Mouse (Mus musculus) MEL (cell line): ENCODE results near the gene Nt5dc2. TPM values are rescaled to one million over a fixed set of nuclear protein-coding genes. Genes with fewer than 3 reads are reported as not detected.

Source experiments
- DNase-seq: peaks from one replicate; pipeline ENCODE4 v3.0.0; 2011; ENCODE audit warnings: low read depth, low spot score
- H3K27ac ChIP-seq: 2 replicates; pipeline ENCODE4 v1.5.1; 2012; ENCODE audit warnings: low read depth, mild to moderate bottlenecking, control low read depth, low read length, moderate library complexity; ENCODE audit not compliant: control insufficient read depth
- H3K27me3 ChIP-seq, 2 experiments: fragments of 150-350 bp in 1 of 2; sonication (generic) in 1 of 2; 2 replicates each; pipeline ENCODE4 v1.6.1; 2012; ENCODE audit warnings: low read length in 2 of 2, mild to moderate bottlenecking in 2 of 2, improper control_type of control experiment in 1 of 2, moderate library complexity in 1 of 2; ENCODE audit not compliant: insufficient read depth in 2 of 2, control insufficient read depth in 1 of 2
- H3K36me3 ChIP-seq, 2 experiments: 2 replicates each; pipeline ENCODE4 v1.6.1; 2012 to 2014; ENCODE audit warnings: low read length in 2 of 2, improper control_type of control experiment in 1 of 2, inconsistent platforms in 1 of 2, mild to moderate bottlenecking in 1 of 2; ENCODE audit not compliant: insufficient read depth in 2 of 2, control insufficient read depth in 1 of 2
- H3K4me1 ChIP-seq, 2 experiments: fragments of 150-350 bp in 1 of 2; sonication (generic) in 1 of 2; 2 replicates each; pipeline ENCODE4 v1.6.1; 2012; ENCODE audit warnings: low read length in 2 of 2, improper control_type of control experiment in 1 of 2, mild to moderate bottlenecking in 1 of 2; ENCODE audit not compliant: insufficient read depth in 2 of 2, control insufficient read depth in 1 of 2
- H3K4me3 ChIP-seq, 2 experiments: fragments of 150-350 bp in 1 of 2; sonication (generic) in 1 of 2; 2 replicates each; pipeline ENCODE4 v1.5.1; 2012; ENCODE audit warnings: low read depth in 2 of 2, low read length in 2 of 2, mild to moderate bottlenecking in 2 of 2, moderate library complexity in 2 of 2, control low read depth in 1 of 2, improper control_type of control experiment in 1 of 2; ENCODE audit not compliant: control insufficient read depth in 1 of 2, insufficient read depth in 1 of 2
- H3K79me2 ChIP-seq: 2 replicates; pipeline ENCODE4 v1.6.1; 2012; ENCODE audit warnings: mild to moderate bottlenecking, low read length, moderate library complexity; ENCODE audit not compliant: control insufficient read depth, poor library complexity, insufficient read depth
- H3K9ac ChIP-seq: 2 replicates; pipeline ENCODE4 v1.6.1; 2012; ENCODE audit warnings: low read depth, mild to moderate bottlenecking, control low read depth, low read length, moderate library complexity; ENCODE audit not compliant: control insufficient read depth, poor library complexity, severe bottlenecking
- H3K9me3 ChIP-seq: fragments of 150-350 bp; sonication (generic); replicated peaks from 2 replicates; pipeline ENCODE4 v1.6.1; 2012; ENCODE audit warnings: mild to moderate bottlenecking, low read length, improper control_type of control experiment, moderate library complexity; ENCODE audit not compliant: insufficient read depth
- BHLHE40 ChIP-seq: IDR thresholded peaks from 2 replicates; pipeline ENCODE4 v1.6.1; 2012; ENCODE audit warnings: low read depth, mild to moderate bottlenecking, inconsistent platforms, low read length, improper control_type of control experiment, borderline replicate concordance
- CTCF ChIP-seq, 3 experiments: IDR thresholded peaks in 2 of 3; conservative IDR thresholded peaks in 1 of 3; 2 replicates each; pipeline ENCODE4 v1.5.1; 2011 to 2012; ENCODE audit warnings: low read length in 3 of 3, low read depth in 2 of 3, mild to moderate bottlenecking in 2 of 3, improper control_type of control experiment in 1 of 3, inconsistent platforms in 1 of 3, mixed read lengths in 1 of 3, moderate library complexity in 1 of 3; ENCODE audit not compliant: control insufficient read depth in 1 of 3, insufficient read depth in 1 of 3, poor library complexity in 1 of 3, severe bottlenecking in 1 of 3
- EP300 ChIP-seq, 2 experiments: IDR thresholded peaks; 2 replicates each; pipeline ENCODE4 v1.6.1; 2011; ENCODE audit warnings: improper control_type of control experiment in 2 of 2, low read length in 2 of 2, low read depth in 1 of 2, mild to moderate bottlenecking in 1 of 2
- GABPA ChIP-seq: IDR thresholded peaks from 2 replicates; pipeline ENCODE4 v1.6.1; 2012; ENCODE audit warnings: low read depth, mild to moderate bottlenecking, inconsistent platforms, low read length, improper control_type of control experiment, moderate library complexity
- GATA1 ChIP-seq: IDR thresholded peaks from 2 replicates; pipeline ENCODE4 v1.6.1; 2011; ENCODE audit warnings: low read depth, low read length, improper control_type of control experiment
- JUND ChIP-seq: IDR thresholded peaks from 2 replicates; pipeline ENCODE4 v1.6.1; 2011; ENCODE audit warnings: low read depth, mild to moderate bottlenecking, improper control_type of control experiment, low read length
- MAX ChIP-seq: IDR thresholded peaks from 2 replicates; pipeline ENCODE4 v1.6.1; 2011; ENCODE audit warnings: low read length, improper control_type of control experiment
- MAZ ChIP-seq: IDR thresholded peaks from 2 replicates; pipeline ENCODE4 v1.6.1; 2012; ENCODE audit warnings: low read depth, mild to moderate bottlenecking, inconsistent platforms, low read length, improper control_type of control experiment
- NRF1 ChIP-seq: IDR thresholded peaks from 2 replicates; pipeline ENCODE4 v1.6.1; 2014; ENCODE audit warnings: low read depth, mild to moderate bottlenecking, inconsistent platforms, low read length, improper control_type of control experiment, moderate library complexity; ENCODE audit not compliant: poor library complexity, insufficient read depth, severe bottlenecking
- POLR2AphosphoS5 ChIP-seq: IDR thresholded peaks from 2 replicates; pipeline ENCODE4 v1.6.1; 2012; ENCODE audit warnings: low read depth, borderline replicate concordance, mild to moderate bottlenecking, inconsistent platforms, low read length, moderate library complexity, mixed read lengths
- RAD21 ChIP-seq: IDR thresholded peaks from 2 replicates; pipeline ENCODE4 v1.6.1; 2011; ENCODE audit warnings: mild to moderate bottlenecking, low read depth, low read length, improper control_type of control experiment
- RCOR1 ChIP-seq: IDR thresholded peaks from 2 replicates; pipeline ENCODE4 v1.6.1; 2012; ENCODE audit warnings: low read depth, mild to moderate bottlenecking, inconsistent platforms, low read length, improper control_type of control experiment
- SIN3A ChIP-seq: IDR thresholded peaks from 2 replicates; pipeline ENCODE4 v1.6.1; 2012; ENCODE audit warnings: low read length, improper control_type of control experiment, inconsistent platforms
- SMC3 ChIP-seq: IDR thresholded peaks from 2 replicates; pipeline ENCODE4 v1.6.1; 2011; ENCODE audit warnings: low read depth, low read length, improper control_type of control experiment
- ZKSCAN1 ChIP-seq: IDR thresholded peaks from 2 replicates; pipeline ENCODE4 v1.6.1; 2012; ENCODE audit warnings: low read depth, mild to moderate bottlenecking, inconsistent platforms, low read length, improper control_type of control experiment, moderate library complexity
- ZMIZ1 ChIP-seq: IDR thresholded peaks from 2 replicates; pipeline ENCODE4 v1.6.1; 2012; ENCODE audit warnings: low read depth, mild to moderate bottlenecking, inconsistent platforms, low read length, improper control_type of control experiment, moderate library complexity
- ZNF384 ChIP-seq: IDR thresholded peaks from 2 replicates; pipeline ENCODE4 v1.6.1; 2012; ENCODE audit warnings: low read depth, mild to moderate bottlenecking, inconsistent platforms, low read length, improper control_type of control experiment
- polyA plus RNA-seq, 2 experiments: library from polyadenylated mRNA; stranded (reverse) in 1 of 2; unstranded in 1 of 2; fragments of >175 nt in 1 of 2; fragments of >200 nt in 1 of 2; gene quantifications; 2 replicates each; pipeline versions ENCODE4 v1.2.1 to v1.2.4; 2012; ENCODE audit warnings: low replicate concordance in 2 of 2, low read depth in 1 of 2; ENCODE audit not compliant: insufficient read length in 2 of 2, insufficient read depth in 1 of 2, missing spikeins in 1 of 2
- total RNA-seq: library from RNA; depleted of rRNA; stranded (reverse); fragments of 300-350 nt; gene quantifications from 2 replicates; pipeline ENCODE4 v1.2.3, GENCODE M21; 2012

The Nt5dc2 gene
- total and polyA plus RNA-seq, 3 experiments: 168 to 349 (median 291) TPM

DNA sequence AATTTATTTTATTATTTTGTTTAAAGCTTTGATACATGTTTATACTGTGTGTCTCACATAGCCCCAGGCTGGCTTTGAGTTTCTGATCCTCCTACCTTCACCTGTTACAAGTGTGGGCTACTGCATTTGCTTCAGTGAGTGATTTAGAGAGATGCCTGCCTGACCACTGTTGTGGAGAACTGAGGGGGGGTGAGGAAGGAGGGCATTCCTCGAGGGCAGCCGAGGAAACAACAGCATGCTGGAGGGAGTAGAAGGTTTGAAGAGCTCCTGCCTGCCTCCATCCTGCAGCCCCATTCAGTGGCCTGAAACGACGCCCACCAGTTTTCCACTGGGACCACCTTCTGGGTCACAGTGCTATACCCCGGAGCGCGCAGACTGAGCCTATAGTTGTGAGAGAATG is 34.6 kb downstream of the Nt5dc2 start:
- Histone ChIP-seq H3K27me3 (no peaks in the 10 kb centered on the region), H3K4me1 (peaks cover 0 to 22% of the 10 kb centered on the region in 2 experiments), H3K36me3 (peaks cover 0 to 9% of the 10 kb centered on the region in 2 experiments; a peak in 2 of 4 replicates), H3K9ac (no peak overlapping the region), H3K79me2 (no peaks in the 10 kb centered on the region), H3K27ac (no peak overlapping the region), H3K9me3 (no peaks in the 10 kb centered on the region), H3K4me3 (no peak overlapping the region)
- no peak for DNase-seq
- TF ChIP-seq MAX: no peak
- TF ChIP-seq SIN3A: no peak
- no peak for TF ChIP-seq NRF1
- no peak for TF ChIP-seq GABPA
- TF ChIP-seq BHLHE40: no peak
- TF ChIP-seq ZMIZ1: no peak
- TF ChIP-seq ZKSCAN1: no peak
- no peak for TF ChIP-seq POLR2AphosphoS5
- no peak for TF ChIP-seq RAD21
- no peak for TF ChIP-seq MAZ
- no peak for TF ChIP-seq SMC3
- no peak for TF ChIP-seq JUND
- TF ChIP-seq ZNF384: no peak
- no peak for TF ChIP-seq GATA1
- TF ChIP-seq CTCF (IDR thresholded peaks at IDR 0.05 in 2 of 3, conservative IDR thresholded peaks at IDR 0.05 in 1 of 3; ENCODE audit: control insufficient read depth in 1 of 3, insufficient read depth in 1 of 3, low read depth in 2 of 3, low read length in 3 of 3, poor library complexity in 1 of 3, severe bottlenecking in 1 of 3): no peak
- TF ChIP-seq EP300 (IDR thresholded peaks at IDR 0.05; ENCODE audit: low read depth in 1 of 2, low read length in 2 of 2): no peak

DNA sequence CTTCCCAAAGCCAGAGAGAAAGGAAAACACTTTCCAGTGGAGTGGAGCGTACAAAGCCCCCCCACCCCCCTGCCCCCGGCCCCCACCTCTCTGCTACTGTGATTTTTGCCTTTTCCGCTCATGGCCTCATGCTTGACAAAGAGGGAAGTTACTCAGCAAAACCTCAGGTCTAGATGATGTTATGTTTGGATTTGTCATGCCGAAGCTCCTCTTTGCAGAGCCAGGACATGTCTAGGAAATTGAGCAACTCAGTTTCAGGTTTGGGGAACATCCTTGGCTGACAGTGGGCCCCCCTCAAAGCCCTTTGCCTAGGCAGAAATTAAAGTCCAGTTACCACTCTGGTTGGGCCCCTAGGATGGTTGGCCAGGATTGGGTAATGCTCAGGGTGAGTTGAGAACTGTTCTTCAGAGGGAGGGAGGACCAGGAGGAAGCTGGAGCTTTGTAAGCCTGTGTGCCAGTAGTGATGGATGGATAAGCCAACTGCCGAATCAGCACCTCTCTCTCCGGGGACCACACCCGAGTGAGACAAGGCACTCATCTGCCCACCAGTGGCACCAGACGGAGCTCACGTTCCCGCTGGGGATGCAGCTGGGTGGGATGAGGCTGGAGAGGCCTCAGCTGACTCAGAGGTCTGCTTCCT is 35.3 kb downstream of the Nt5dc2 start:
- no peaks in the 10 kb centered on the region for H3K9me3 ChIP-seq
- H3K27ac ChIP-seq: no peak overlapping the region
- H3K36me3 ChIP-seq: peaks cover 0 to 9% of the 10 kb centered on the region in 2 experiments; a peak in 2 of 4 replicates
- H3K4me1 ChIP-seq: peaks cover 0 to 25% of the 10 kb centered on the region in 2 experiments
- H3K79me2 ChIP-seq: no peaks in the 10 kb centered on the region
- no peak overlapping the region for H3K9ac ChIP-seq
- H3K27me3 ChIP-seq: no peaks in the 10 kb centered on the region
- DNase-seq: peak; percentile 48
- TF ChIP-seq RCOR1 (0 out of 2 replicates have a peak, but pooled peaks have one; percentile 18), ZMIZ1 (no peak)
- TF ChIP-seq, all 39 proteins: peak for 1
- no peak overlapping the region for H3K4me3 ChIP-seq
